Mouse (Mus musculus): ENCODE results near the gene Eln. TPM values are rescaled to one million over a fixed set of nuclear protein-coding genes. Genes with fewer than 3 reads are reported as not detected.

Gene Eln
- total RNA-seq, 4 experiments from 2014 or later, result 8.3 to 10.9 (median 8.8) TPM

GRCm38 (mm10) chr5:134745000-134745399, 2.1 kb downstream of the Eln start:
- DNase-seq (ENCODE audit: low spot score in 2 of 2), result no peak

- DNase-seq (ENCODE audit: low spot score in 2 of 2), result no peak
Observed at GRCm38 (mm10) chr5:134743991-134744390, 3.1 kb downstream of the Eln start.

GRCm38 (mm10) chr5:134742221-134742795, 4.8 kb downstream of the Eln start:
- DNase-seq (ENCODE audit: low spot score in 2 of 2), result no peak

- no peak for DNase-seq (ENCODE audit: low spot score in 2 of 2)
Observed at GRCm38 (mm10) chr5:134740501-134741341, 6.4 kb downstream of the Eln start.

- DNase-seq (ENCODE audit: low spot score in 2 of 2), result no peak
Observed at GRCm38 (mm10) chr5:134739951-134740350, 7.2 kb downstream of the Eln start.

GRCm38 (mm10) chr5:134734920-134735319, 12.2 kb downstream of the Eln start:
- DNase-seq (ENCODE audit: low spot score in 2 of 2), result no peak

GRCm38 (mm10) chr5:134734072-134734471, 13.1 kb downstream of the Eln start:
- DNase-seq (ENCODE audit: low spot score in 2 of 2), result peak in 1 of 2 experiments; percentile 31

GRCm38 (mm10) chr5:134733241-134733640, 13.9 kb downstream of the Eln start:
- no peak for DNase-seq (ENCODE audit: low spot score in 2 of 2)

GRCm38 (mm10) chr5:134729124-134729523, 18.0 kb downstream of the Eln start:
- no peak for DNase-seq (ENCODE audit: low spot score in 2 of 2)

GRCm38 (mm10) chr5:134728535-134728934, 18.6 kb downstream of the Eln start:
- DNase-seq (ENCODE audit: low spot score in 2 of 2), result no peak

- no peak for DNase-seq (ENCODE audit: low spot score in 2 of 2)
Observed at GRCm38 (mm10) chr5:134727001-134727639, 20.0 kb downstream of the Eln start.

GRCm38 (mm10) chr5:134725299-134725698, 21.8 kb downstream of the Eln start:
- DNase-seq (ENCODE audit: low spot score in 2 of 2), result no peak

GRCm38 (mm10) chr5:134720058-134720457, 27.1 kb downstream of the Eln start:
- no peak for DNase-seq (ENCODE audit: low spot score in 2 of 2)

GRCm38 (mm10) chr5:134711076-134711475, 36.0 kb downstream of the Eln start:
- DNase-seq (ENCODE audit: low spot score in 2 of 2), result no peak

GRCm38 (mm10) chr5:134709275-134709674, 37.8 kb downstream of the Eln start:
- DNase-seq (ENCODE audit: low spot score in 2 of 2), result no peak

- DNase-seq (ENCODE audit: low spot score in 2 of 2), result peak in 1 of 2 experiments; percentile 64
Observed at GRCm38 (mm10) chr5:134704157-134704556, 43.0 kb downstream of the Eln start.

- no peak for DNase-seq (ENCODE audit: low spot score in 2 of 2)
Observed at GRCm38 (mm10) chr5:134695539-134695938, 51.6 kb downstream of the Eln start.

GRCm38 (mm10) chr5:134695082-134695481, 52.0 kb downstream of the Eln start:
- DNase-seq (ENCODE audit: low spot score in 2 of 2), result no peak

- no peak for DNase-seq (ENCODE audit: low spot score in 2 of 2)
Observed at GRCm38 (mm10) chr5:134692704-134693103, 54.4 kb downstream of the Eln start.

- peak; percentile 93 to 99 for DNase-seq (ENCODE audit: low spot score in 2 of 2)
Observed at GRCm38 (mm10) chr5:134688718-134689284, 58.3 kb downstream of the Eln start.

GRCm38 (mm10) chr5:134688086-134688717, 58.9 kb downstream of the Eln start, which contains the start of gene Limk1:
TSS of gene Limk1 (minus strand) at chr5:134688598.
- no peak for DNase-seq (ENCODE audit: low spot score in 2 of 2)
